Mouse (Mus musculus) small intestine, adult 2 months (tissue): ENCODE measurements around the gene Hipk3. TPM values are rescaled to one million over a fixed set of nuclear protein-coding genes. Genes with fewer than 3 reads are reported as not detected.

Experiments used
- H3K27ac ChIP-seq: fragments of 200-500 bp; 2 replicates; pipeline ENCODE4 v1.5.1; 2012; ENCODE audit warnings: low read depth, low read length, control low read depth, inconsistent platforms; ENCODE audit not compliant: insufficient read depth
- H3K27me3 ChIP-seq: fragments of 200-500 bp; 2 replicates; pipeline ENCODE4 v1.6.1; 2012; ENCODE audit warnings: mild to moderate bottlenecking, moderate library complexity, low read length, inconsistent platforms; ENCODE audit not compliant: control insufficient read depth, insufficient read depth
- H3K36me3 ChIP-seq: fragments of 200-500 bp; 2 replicates; pipeline ENCODE4 v1.6.1; 2012; ENCODE audit warnings: mild to moderate bottlenecking, low read length, control low read depth, inconsistent platforms; ENCODE audit not compliant: control insufficient read depth, insufficient read depth
- H3K4me1 ChIP-seq: fragments of 200-500 bp; 2 replicates; pipeline ENCODE4 v1.6.1; 2012; ENCODE audit warnings: low read length, inconsistent platforms, mixed read lengths; ENCODE audit not compliant: control insufficient read depth, insufficient read depth, insufficient read length
- H3K4me3 ChIP-seq: fragments of 200-500 bp; 2 replicates; pipeline ENCODE4 v1.5.1; 2012; ENCODE audit warnings: low read depth, mild to moderate bottlenecking, control low read depth, inconsistent platforms, low read length, moderate library complexity
- CTCF ChIP-seq: fragments of 200-500 bp; IDR thresholded peaks from 2 replicates; pipeline ENCODE4 v1.5.1; 2012; ENCODE audit warnings: low read depth, mild to moderate bottlenecking, control low read depth, inconsistent platforms, low read length, moderate library complexity, mixed read lengths; ENCODE audit not compliant: insufficient replicate concordance, insufficient read length; ENCODE audit errors: extremely low read depth
- POLR2A ChIP-seq: fragments of 200-500 bp; IDR thresholded peaks from 2 replicates; pipeline ENCODE4 v1.6.1; 2012; ENCODE audit warnings: low read depth, mild to moderate bottlenecking, control low read depth, inconsistent platforms, low read length, moderate library complexity
- WGBS: fragments of 180-500 bp; shearing (Covaris S2); methylation state at CpG from one replicate; pipeline ENCODE4 v1.1.7; 2018; 5-methylcytosine and 5-hydroxymethylcytosine counted together
- polyA plus RNA-seq: library from polyadenylated mRNA; depleted of rRNA; stranded (reverse); fragments of >200 nt; gene quantifications from 2 replicates; pipeline ENCODE4 v1.2.3, GENCODE M21; 2012; rRNA removed

Hipk3 gene
- polyA plus RNA-seq, 1 experiment: 9.8 TPM

GRCm38 (mm10) chr2:104385941-104386340, 108.3 kb downstream of the Hipk3 start:
- H3K36me3 ChIP-seq: no peaks in the 10 kb centered on the region
- no peak overlapping the region for H3K27ac ChIP-seq
- no peak overlapping the region for H3K4me3 ChIP-seq
- no peaks in the 10 kb centered on the region for H3K27me3 ChIP-seq
- WGBS: 80% methylated on average over 2 of the region's 2 CpGs
- no peaks in the 10 kb centered on the region for H3K4me1 ChIP-seq
- no peak for TF ChIP-seq CTCF
- no peak for TF ChIP-seq POLR2A

- H3K4me3 ChIP-seq: no peak overlapping the region
- no peaks in the 10 kb centered on the region for H3K4me1 ChIP-seq
- no peaks in the 10 kb centered on the region for H3K36me3 ChIP-seq
- no peak overlapping the region for H3K27ac ChIP-seq
- H3K27me3 ChIP-seq: no peaks in the 10 kb centered on the region; the same call in 1 of the 2 replicates
- no peak for TF ChIP-seq POLR2A
- TF ChIP-seq CTCF: no peak
- WGBS: 85% methylated on average over 4 of the region's 4 CpGs
Measured at GRCm38 (mm10) chr2:104383589-104383988, 110.7 kb downstream of the Hipk3 start.

GRCm38 (mm10) chr2:104382813-104383212, 111.4 kb downstream of the Hipk3 start:
- no peaks in the 10 kb centered on the region; the same call in 1 of the 2 replicates for H3K27me3 ChIP-seq
- TF ChIP-seq CTCF: no peak
- TF ChIP-seq POLR2A: no peak
- WGBS: 79% methylated on average over 6 of the region's 6 CpGs
- no peak overlapping the region for H3K4me3 ChIP-seq
- no peaks in the 10 kb centered on the region; the same call in 1 of the 2 replicates for H3K4me1 ChIP-seq
- H3K27ac ChIP-seq: no peak overlapping the region
- no peaks in the 10 kb centered on the region for H3K36me3 ChIP-seq

GRCm38 (mm10) chr2:104379304-104379703, 114.9 kb downstream of the Hipk3 start:
- Histone ChIP-seq H3K36me3 (no peaks in the 10 kb centered on the region), H3K4me1 (no peaks in the 10 kb centered on the region; the same call in 1 of the 2 replicates), H3K4me3 (no peak overlapping the region), H3K27ac (no peak overlapping the region), H3K27me3 (no peaks in the 10 kb centered on the region; the same call in 1 of the 2 replicates)
- TF ChIP-seq CTCF: no peak
- TF ChIP-seq POLR2A: no peak
- WGBS: 29% methylated on average over 7 of the region's 7 CpGs

GRCm38 (mm10) chr2:104378791-104379190, 115.5 kb downstream of the Hipk3 start:
- H3K27me3 ChIP-seq: no peaks in the 10 kb centered on the region; the same call in 1 of the 2 replicates
- H3K36me3 ChIP-seq: no peaks in the 10 kb centered on the region
- no peak overlapping the region for H3K4me3 ChIP-seq
- 34% methylated on average over 3 of the region's 3 CpGs for WGBS
- no peaks in the 10 kb centered on the region; the same call in 1 of the 2 replicates for H3K4me1 ChIP-seq
- TF ChIP-seq CTCF: no peak
- no peak for TF ChIP-seq POLR2A
- no peak overlapping the region for H3K27ac ChIP-seq

- Histone ChIP-seq H3K4me1 (no peaks in the 10 kb centered on the region; the same call in 1 of the 2 replicates), H3K4me3 (no peak overlapping the region), H3K27me3 (no peaks in the 10 kb centered on the region; the same call in 1 of the 2 replicates), H3K27ac (no peak overlapping the region), H3K36me3 (no peaks in the 10 kb centered on the region)
- 37% methylated on average over 2 of the region's 2 CpGs for WGBS
- peak; percentile 25; the same call in 1 of the 2 replicates for TF ChIP-seq CTCF
- TF ChIP-seq POLR2A: no peak
Measured at GRCm38 (mm10) chr2:104377990-104378389, 116.3 kb downstream of the Hipk3 start.

Other genes starting within 250 kb of the Hipk3 start
- not detected in 2 replicates for gene D430041D05Rik, start 83.4 kb downstream of the Hipk3 start, polyA plus RNA-seq
- 0.77 and 2.4 TPM in 2 replicates for gene Cstf3, start 96.1 kb upstream of the Hipk3 start, polyA plus RNA-seq
- gene Tcp11l1, start 217.7 kb upstream of the Hipk3 start, polyA plus RNA-seq: 1.9 and 2.4 TPM in 2 replicates
- gene Pin1rt1, start 221.9 kb upstream of the Hipk3 start, polyA plus RNA-seq: not detected in 2 replicates
- 3.5 and 15.7 TPM in 2 replicates for gene Depdc7, start 248.4 kb upstream of the Hipk3 start, polyA plus RNA-seq